Mouse (Mus musculus): ENCODE measurements around the gene Cpm.

- no peak for TF ChIP-seq CTCF (IDR thresholded peaks at IDR 0.05; ENCODE audit: low read depth, low read length)
- TF ChIP-seq GATA1 (IDR thresholded peaks at IDR 0.05; ENCODE audit: borderline replicate concordance, low read length), result no peak
- no peak for TF ChIP-seq POLR2AphosphoS5 (IDR thresholded peaks at IDR 0.05; ENCODE audit: insufficient replicate concordance, low read depth, low read length)
- no peak for TF ChIP-seq TAL1 (conservative IDR thresholded peaks at IDR 0.05; ENCODE audit: low read depth, low read length)
- no peak for TF ChIP-seq GATA2 (IDR thresholded peaks at IDR 0.05; ENCODE audit: borderline replicate concordance, low read depth, low read length)
Observed at GRCm38 (mm10) chr10:117650042-117650655, 20.8 kb downstream of the Cpm start.
